In the genomic region with DNA sequence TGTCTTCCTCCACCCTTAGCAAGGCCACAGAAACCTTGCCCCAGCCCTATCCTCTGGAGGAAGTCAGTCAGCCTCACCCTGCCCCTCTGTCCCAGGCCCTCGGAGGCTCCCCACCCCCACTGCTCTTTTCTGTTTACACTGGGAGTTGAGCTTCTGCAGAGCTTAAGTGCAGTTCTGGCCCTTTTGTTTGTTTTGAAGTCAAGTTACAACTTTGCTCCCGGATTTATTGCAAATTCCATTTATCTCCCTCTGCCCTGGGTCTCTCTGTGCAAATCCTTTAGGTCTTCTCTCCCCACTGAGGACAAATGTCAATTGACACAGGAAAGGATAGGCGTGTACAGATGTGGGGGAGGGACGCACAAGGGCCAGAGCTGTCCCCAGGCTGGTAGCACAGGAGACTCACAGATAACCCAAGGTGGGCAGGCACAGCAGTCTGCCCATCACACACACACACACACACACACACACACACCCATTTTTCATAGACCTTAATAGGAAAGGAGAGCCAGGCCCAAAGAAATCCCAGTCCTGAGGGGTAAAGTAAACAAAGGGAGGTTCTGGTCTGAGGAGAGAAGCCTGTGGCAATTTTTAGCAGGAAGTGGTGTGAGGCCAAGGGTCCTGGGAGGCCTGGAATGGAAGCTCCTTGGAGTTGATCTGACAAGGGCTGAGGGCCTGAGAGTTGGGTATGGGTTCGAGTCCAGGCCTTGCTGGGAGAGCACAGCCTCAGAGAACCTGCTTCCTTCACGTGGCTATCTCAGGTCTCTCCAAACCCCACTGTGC, we compare ENCODE assay signal across 8 mouse cellular contexts.
DNase-seq lines count a peak whose midpoint lies in the region; ATAC-seq and TF ChIP-seq lines count a peak whose summit lies in the region.

No protein-coding gene starts in this region.

- H3K36me3 ChIP-seq in heart, embryonic 11.5 days (ENCODE audit: control insufficient read depth, insufficient read depth, low read length) = no peaks in the 10 kb centered on the region
- no peaks in the 10 kb centered on the region for H3K36me3 ChIP-seq in lung, embryonic 14.5 days (ENCODE audit: insufficient read depth)
- H3K36me3 ChIP-seq in thymus, adult 2 months (ENCODE audit: control insufficient read depth, insufficient read depth, low read length) = no peaks in the 10 kb centered on the region

- WGBS in heart, embryonic 11.5 days (ENCODE audit: insufficient replicate concordance) = 15% methylated on average over 6 of the region's 6 CpGs
- WGBS in lung, embryonic 14.5 days = 4% methylated on average over 6 of the region's 6 CpGs
- WGBS in thymus, adult 2 months = 64% methylated on average over 6 of the region's 6 CpGs

- H3K4me1 ChIP-seq in heart, embryonic 11.5 days (ENCODE audit: control insufficient read depth, insufficient read depth, low read length) = peaks cover 25% of the 10 kb centered on the region
- H3K4me1 ChIP-seq in lung, embryonic 14.5 days (ENCODE audit: insufficient read depth) = peaks cover 52% of the 10 kb centered on the region
- peaks cover 6% of the 10 kb centered on the region; the same call in 1 of the 2 replicates for H3K4me1 ChIP-seq in thymus, adult 2 months (replicated peaks; ENCODE audit: control insufficient read depth, insufficient read depth, low read length)

- DNase-seq in 416B (ENCODE audit: low read depth) = peak; percentile 15
- DNase-seq in adipocyte (ENCODE audit: low spot score) = peak; percentile 71
- peak; percentile 76 for DNase-seq in kidney, adult 9 months
- DNase-seq in lung, embryonic 14.5 days = peak; percentile 94
- DNase-seq in testis, postnatal 10 days (ENCODE audit: low spot score) = peak; percentile 73
- no peak for DNase-seq in right cerebral cortex, adult 18-20 months
- DNase-seq in thymus, adult 2 months = no peak

- peak; percentile 75; the same call in 1 of the 2 replicates for ATAC-seq in heart, embryonic 11.5 days (replicated peaks; ENCODE audit: insufficient number of reproducible peaks, low FRiP score, low TSS enrichment)
- peak; percentile 84 for ATAC-seq in lung, embryonic 14.5 days (ENCODE audit: insufficient read depth)

- peak overlapping the region; percentile 84 for H3K27ac ChIP-seq in heart, embryonic 11.5 days (ENCODE audit: low read depth, low read length)
- H3K27ac ChIP-seq in lung, embryonic 14.5 days (ENCODE audit: low read depth) = peak overlapping the region; percentile 93
- no peak overlapping the region for H3K27ac ChIP-seq in thymus, adult 2 months (ENCODE audit: control insufficient read depth, insufficient read depth, low read length)

- H3K9ac ChIP-seq in heart, embryonic 11.5 days (ENCODE audit: low read depth, low read length) = no peak overlapping the region
- H3K9ac ChIP-seq in lung, embryonic 14.5 days = no peak overlapping the region; the same call in 1 of the 2 replicates

- no peak for TF ChIP-seq POLR2A in thymus, adult 2 months (IDR thresholded peaks at IDR 0.05; ENCODE audit: control insufficient read depth, extremely low read depth, insufficient read depth, low read length, poor library complexity)

- no peak overlapping the region for H3K4me3 ChIP-seq in heart, embryonic 11.5 days (ENCODE audit: low read depth, low read length)
- H3K4me3 ChIP-seq in lung, embryonic 14.5 days (ENCODE audit: low read depth, low read length) = no peak overlapping the region
- H3K4me3 ChIP-seq in thymus, adult 2 months (ENCODE audit: control insufficient read depth, insufficient read depth, low read length) = no peak overlapping the region

- no peak overlapping the region for H3K4me2 ChIP-seq in heart, embryonic 11.5 days
- H3K4me2 ChIP-seq in lung, embryonic 14.5 days = no peak overlapping the region

- H3K9me3 ChIP-seq in heart, embryonic 11.5 days (replicated peaks; ENCODE audit: control insufficient read depth, low read length) = no peaks in the 10 kb centered on the region
- H3K9me3 ChIP-seq in lung, embryonic 14.5 days (ENCODE audit: low read depth, low read length) = no peaks in the 10 kb centered on the region

- no peaks in the 10 kb centered on the region for H3K27me3 ChIP-seq in heart, embryonic 11.5 days (ENCODE audit: control insufficient read depth, insufficient read depth, low read length)
- no peaks in the 10 kb centered on the region for H3K27me3 ChIP-seq in lung, embryonic 14.5 days (ENCODE audit: insufficient read depth, low read length)
- H3K27me3 ChIP-seq in thymus, adult 2 months (ENCODE audit: control insufficient read depth, insufficient read depth, low read length) = no peaks in the 10 kb centered on the region

- no peak for TF ChIP-seq CTCF in lung, embryonic 14.5 days (IDR thresholded peaks at IDR 0.05; ENCODE audit: low read depth)
- TF ChIP-seq CTCF in thymus, adult 2 months (IDR thresholded peaks at IDR 0.05; ENCODE audit: borderline replicate concordance, control insufficient read depth, extremely low read depth, insufficient read depth, low read length, poor library complexity) = no peak

Comparison
In these comparisons a context has a peak if more than half of its experiments do, and no peak if none do; other contexts are left out.
1. DNase-seq: peak in 416B (single experiment), adipocyte (single experiment), kidney, adult 9 months (single experiment), lung, embryonic 14.5 days (single experiment) and testis, postnatal 10 days (single experiment); none in right cerebral cortex, adult 18-20 months (single experiment) and thymus, adult 2 months (single experiment).